Mouse (Mus musculus) thymus, postnatal 0 days (tissue): ENCODE results near the gene Hcrtr2. TPM values are rescaled to one million over a fixed set of nuclear protein-coding genes. Genes with fewer than 3 reads are reported as not detected.

Experiments
- DNase-seq: peaks from one replicate; pipeline ENCODE4 v3.0.0-alpha.2; 2015; ENCODE audit warnings: low spot score
- polyA plus RNA-seq: library from polyadenylated mRNA; unstranded; fragments of >200 nt; fragmentation: Nextera tagmentation; extraction: Ambion mirVana; gene quantifications from 2 replicates; pipeline ENCODE4 v1.2.1, GENCODE M21; 2015

The Hcrtr2 gene
- polyA plus RNA-seq, 1 experiment from 2014 or later, result not detected

DNA sequence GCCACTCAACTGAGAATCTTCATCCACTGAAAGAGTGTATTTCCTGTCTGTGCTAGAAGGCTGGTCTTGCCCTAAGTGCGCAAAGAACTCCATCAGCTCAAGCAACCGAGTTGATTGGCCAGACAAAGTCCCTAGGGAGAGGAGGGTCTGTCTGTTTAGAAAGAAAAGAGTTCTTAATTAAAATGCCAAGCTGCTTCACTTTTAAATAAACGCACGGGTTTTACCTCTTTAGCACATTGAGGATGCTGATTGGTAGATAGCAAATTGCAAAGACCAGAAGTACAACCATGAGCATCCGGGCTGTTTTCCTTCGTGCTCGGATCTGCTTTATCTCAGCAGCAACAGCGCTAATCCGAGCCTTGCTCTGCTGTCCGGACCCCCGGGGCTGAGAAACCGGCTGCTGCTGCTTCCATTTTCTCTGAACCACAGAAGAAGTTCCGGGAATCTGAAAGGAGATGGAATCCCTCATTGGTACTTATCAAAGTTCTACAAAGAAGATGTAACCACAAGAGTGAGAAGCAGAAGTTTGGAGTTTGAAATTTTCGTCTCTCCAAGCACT is 87.6 kb downstream of the Hcrtr2 start:
- DNase-seq, result peak; percentile 28

DNA sequence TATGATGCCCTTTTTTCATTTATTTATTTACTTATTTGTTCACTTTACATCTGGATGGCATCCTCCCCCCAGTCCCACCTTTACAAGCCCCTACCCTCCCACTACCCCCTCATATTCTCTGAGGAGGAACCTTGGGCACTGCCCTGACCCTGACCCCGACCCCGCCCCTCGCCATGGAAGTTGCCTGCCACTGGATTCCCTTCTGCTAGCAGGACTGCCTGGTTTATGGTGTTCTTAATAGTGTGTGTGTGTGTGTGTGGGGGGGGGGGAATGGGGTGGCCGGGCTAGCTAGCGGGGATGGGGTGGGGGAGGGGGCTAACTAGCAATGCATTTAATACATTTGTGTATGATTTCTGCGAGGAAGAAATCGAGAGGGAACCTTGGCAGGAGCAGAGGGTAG is 88.8 kb downstream of the Hcrtr2 start:
- no peak for DNase-seq

DNA sequence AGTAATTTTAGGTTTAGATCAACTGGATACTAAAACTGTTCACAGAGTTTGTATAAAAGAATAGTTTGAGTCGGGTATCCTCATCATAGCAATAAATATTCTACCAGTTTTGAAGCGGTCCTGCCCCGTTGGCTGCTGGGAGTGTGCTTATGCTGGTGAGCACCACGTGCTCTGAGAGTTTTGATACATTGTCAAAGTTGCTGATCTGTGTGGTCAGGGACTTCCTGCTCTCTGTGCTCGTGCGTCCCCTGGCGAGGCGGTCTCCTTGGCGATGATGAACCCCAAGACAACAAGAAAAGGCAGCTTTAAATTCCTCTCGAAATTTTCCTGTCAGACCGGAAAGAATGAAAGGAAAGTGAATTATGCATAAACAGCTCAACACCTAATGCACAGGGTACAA is 93.3 kb downstream of the Hcrtr2 start:
- peak; percentile 7 for DNase-seq

DNA sequence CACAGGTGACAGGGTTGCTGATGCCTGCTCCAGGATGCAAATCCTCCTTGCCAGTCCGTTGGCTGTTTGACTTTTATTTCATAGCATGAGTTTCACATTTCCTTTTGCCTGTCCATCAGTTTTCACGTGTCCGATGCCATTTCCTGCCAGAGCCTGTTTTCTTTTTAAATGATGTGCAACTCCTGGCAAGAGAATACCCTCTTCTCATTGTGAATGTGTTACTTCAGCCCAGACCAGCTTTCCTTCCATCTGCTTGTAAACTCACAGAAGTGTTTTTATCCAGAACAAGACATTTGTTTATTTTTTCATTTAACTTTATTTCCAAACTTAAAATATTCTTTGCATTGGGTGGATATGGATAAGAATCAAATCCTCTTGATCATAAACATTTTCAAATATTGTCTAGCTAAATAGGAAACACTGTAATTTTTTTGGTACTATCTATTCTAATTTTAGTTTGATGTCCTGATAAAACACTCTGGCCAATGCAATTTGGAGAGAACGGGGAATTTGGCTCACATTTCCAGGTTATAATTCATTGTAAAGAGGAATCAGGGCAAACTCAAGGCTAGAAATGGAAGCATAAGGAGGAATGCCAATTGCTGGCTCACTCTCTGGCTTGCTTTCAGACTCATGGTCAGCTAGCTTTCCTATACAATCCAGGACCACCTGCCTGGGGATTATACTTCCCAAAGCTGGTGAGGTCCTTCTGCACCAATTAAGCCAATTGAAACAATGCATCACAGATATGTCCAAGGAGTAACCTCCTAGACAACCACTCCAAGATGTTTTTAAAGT is 106.3 kb downstream of the Hcrtr2 start:
- DNase-seq, result no peak

DNA sequence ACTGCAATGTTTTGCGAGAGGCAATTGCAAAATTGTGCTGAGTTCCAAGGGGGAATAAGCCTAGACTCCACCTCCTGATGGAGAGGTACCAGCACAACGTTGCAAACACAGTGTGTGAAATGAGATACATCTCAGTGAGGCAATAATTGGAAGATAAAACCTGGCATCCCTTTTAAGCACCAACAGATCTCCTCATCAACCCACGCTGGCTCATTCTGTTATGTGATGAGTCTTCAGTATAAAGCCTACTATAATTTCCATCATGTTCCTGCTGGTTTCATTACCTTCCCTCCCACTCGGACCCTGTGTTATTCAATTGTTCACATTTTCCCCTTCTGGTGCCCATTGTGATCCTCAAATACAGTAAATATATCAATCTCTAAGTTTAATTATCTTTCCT is 109.0 kb downstream of the Hcrtr2 start:
- DNase-seq, result no peak

DNA sequence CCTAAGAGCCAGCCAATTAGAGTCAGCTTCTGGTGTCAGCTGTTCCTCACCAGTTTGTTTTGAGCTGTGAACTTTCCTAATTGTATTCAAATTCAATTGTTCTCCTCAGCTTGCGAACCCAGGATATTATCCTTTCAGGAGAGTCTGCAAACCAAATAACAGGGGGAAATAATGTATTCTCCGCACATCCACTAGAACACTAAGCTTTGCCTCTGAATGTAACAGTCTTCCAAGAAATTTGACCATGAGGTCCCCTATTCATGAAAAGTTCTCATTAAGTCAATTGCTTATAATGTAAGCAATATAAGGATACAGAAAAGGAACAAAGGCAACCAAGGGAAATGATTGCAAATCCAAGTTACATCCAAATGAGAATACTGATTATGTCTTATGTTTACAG is 110.1 kb downstream of the Hcrtr2 start, which contains the start of gene Gfral:
Gfral (minus strand) TSS at position 101 of the 400 bp plus-strand sequence.
- DNase-seq, result no peak

DNA sequence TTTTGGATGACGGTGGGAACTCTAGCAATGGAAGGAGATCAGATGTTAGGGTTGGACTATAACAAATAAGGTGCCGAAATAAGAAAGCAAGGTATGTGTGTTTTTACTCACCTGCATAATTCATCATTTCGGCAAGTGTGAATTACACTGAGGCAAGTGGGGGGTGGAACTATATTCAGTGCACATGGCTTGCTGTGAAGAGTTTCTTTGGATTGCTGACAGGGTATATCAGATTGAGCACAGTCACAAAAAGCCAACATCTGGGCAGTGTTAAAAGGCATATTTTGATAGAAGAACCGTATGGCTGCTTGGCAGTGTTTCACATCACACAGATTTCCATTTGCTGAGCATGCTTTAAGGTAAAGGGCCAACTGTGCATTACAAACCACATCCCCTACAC is 126.7 kb downstream of the Hcrtr2 start:
- DNase-seq, result no peak

DNA sequence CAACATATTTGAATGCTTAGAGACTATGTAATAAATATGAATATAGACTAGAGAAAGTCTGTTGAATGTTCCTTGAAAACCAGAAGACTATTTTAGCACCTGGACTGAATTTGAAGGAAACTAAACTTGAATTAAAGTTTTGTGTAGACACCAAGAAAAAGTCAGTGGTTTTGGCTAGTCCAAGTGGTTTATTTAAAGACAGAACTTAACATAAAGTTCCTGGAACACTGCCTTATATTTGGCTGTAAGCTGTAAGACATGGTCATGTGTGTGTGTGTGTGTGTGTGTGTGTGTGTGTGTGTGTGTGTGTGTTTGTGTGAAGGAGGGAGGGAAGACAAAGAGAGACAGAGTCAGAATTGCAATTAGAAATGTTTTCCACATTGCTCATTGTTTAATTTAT is 144.4 kb downstream of the Hcrtr2 start:
- DNase-seq, result no peak

Other genes with a start within 250 kb of the Hcrtr2 start
- not detected in 2 replicates for gene Gfral, start 110.2 kb downstream of the Hcrtr2 start, polyA plus RNA-seq
- gene Fam83b, start 243.3 kb upstream of the Hcrtr2 start, polyA plus RNA-seq, result 1.2 and 1.7 TPM in 2 replicates